ENCODE assay signal across 22 mouse cellular contexts in genomic region chr14:29021295-29021694, GRCm38 (mm10). TPM values are rescaled to one million over a fixed set of nuclear protein-coding genes. Genes with fewer than 3 reads are reported as not detected.
"Had no signal": no experiment of that assay in that cellular context is flagged by ENCODE, and none has a peak within 500 bp of the region (broad histone marks: within the 10 kb centered on the region; RNA-seq: fewer than 3 reads in every experiment).

No protein-coding gene starts in this region.

- H3K4me3 ChIP-seq: liver, embryonic 15.5 days; lung, embryonic 15.5 days; midbrain, embryonic 12.5 days; neural tube, embryonic 12.5 days; stomach, embryonic 15.5 days had no signal

- H3K27me3 ChIP-seq: liver, embryonic 15.5 days; lung, embryonic 15.5 days; stomach, embryonic 15.5 days had no signal

- H3K4me1 ChIP-seq: lung, embryonic 15.5 days; neural tube, embryonic 12.5 days; stomach, embryonic 15.5 days had no signal

- ATAC-seq: liver, postnatal 0 days; lung, postnatal 0 days had no signal

- H3K36me3 ChIP-seq: liver, embryonic 15.5 days; lung, embryonic 15.5 days; midbrain, embryonic 12.5 days; neural tube, embryonic 12.5 days; stomach, embryonic 15.5 days had no signal

- DNase-seq: liver, postnatal 0 days; lung, adult 2 months; lung, postnatal 14 days; lung, postnatal 36 days; midbrain, embryonic 14.5 days; right cerebral cortex, postnatal 14 days; thymus, adult 2 months; thymus, postnatal 25 days; thymus, postnatal 4 days had no signal

- H3K9me3 ChIP-seq: liver, embryonic 15.5 days; lung, embryonic 15.5 days; midbrain, embryonic 12.5 days; neural tube, embryonic 12.5 days; stomach, embryonic 15.5 days had no signal

RNA-seq across cellular contexts. Expression of gene Lrtm1, which starts 3.3 kb away (rescaled TPM):
- total RNA-seq: megakaryocyte progenitor cell, adult 5-6 weeks; midbrain, postnatal 0 days; monocyte, adult 5-6 weeks; neutrophil, adult 5-6 weeks had no signal
- polyA plus RNA-seq: lung, embryonic 15.5 days; lung, postnatal 0 days; macrophage; spleen, adult 2 months; stomach, postnatal 0 days had no signal
